Mouse (Mus musculus) intestine, postnatal 0 days (tissue): ENCODE data around the gene Defb10. TPM values are rescaled to one million over a fixed set of nuclear protein-coding genes. Genes with fewer than 3 reads are reported as not detected.
"Not testable (repeated sequence)": the region's sequence is repeated elsewhere in the genome, so short reads cannot be mapped to it uniquely, and the experiment has no call there.

Experiments
- ATAC-seq: fragments of 200-750 bp; cut with Nextera tagmentation; 2 replicates; pipeline ENCODE4 v1.8.0; 2017; ENCODE audit warnings: mild to moderate bottlenecking, moderate TSS enrichment, moderate library complexity
- H3K27ac ChIP-seq: fragments of 300-500 bp; sonication (generic); 2 replicates; pipeline ENCODE4 v1.5.1; 2014; ENCODE audit warnings: mild to moderate bottlenecking, low read depth, low read length, moderate library complexity
- H3K27me3 ChIP-seq: fragments of 300-500 bp; sonication (generic); replicated peaks from 2 replicates; pipeline ENCODE4 v1.6.1; 2014; ENCODE audit warnings: low read length, mixed read lengths; ENCODE audit not compliant: control insufficient read depth, insufficient read depth
- H3K36me3 ChIP-seq: fragments of 300-500 bp; sonication (generic); 2 replicates; pipeline ENCODE4 v1.6.1; 2014; ENCODE audit warnings: mild to moderate bottlenecking, moderate library complexity; ENCODE audit not compliant: control insufficient read depth, insufficient read depth
- H3K4me1 ChIP-seq: fragments of 300-500 bp; sonication (generic); replicated peaks from 2 replicates; pipeline ENCODE4 v1.6.1; 2014; ENCODE audit warnings: antibody characterized with exemption, low read length, mixed read lengths; ENCODE audit not compliant: control insufficient read depth, insufficient read depth
- H3K4me2 ChIP-seq: fragments of 300-500 bp; sonication (generic); replicated peaks from 2 replicates; pipeline ENCODE4 v1.6.1; 2014; ENCODE audit warnings: low read depth, mild to moderate bottlenecking, moderate library complexity
- H3K4me3 ChIP-seq: fragments of 300-500 bp; sonication (generic); 2 replicates; pipeline ENCODE4 v1.5.1; 2014; ENCODE audit warnings: low read depth, low read length
- H3K9ac ChIP-seq: fragments of 300-500 bp; sonication (generic); 2 replicates; pipeline ENCODE4 v1.6.1; 2014; ENCODE audit warnings: mild to moderate bottlenecking, low read depth, low read length
- H3K9me3 ChIP-seq: fragments of 300-500 bp; sonication (generic); 2 replicates; pipeline ENCODE4 v1.6.1; 2016; ENCODE audit warnings: mixed run types; ENCODE audit not compliant: control insufficient read depth
- WGBS: fragments of 180-500 bp; shearing (Covaris S2); extraction: QIAGEN DNeasy Blood & Tissue Kit; methylation state at CpG from one replicate; pipeline ENCODE4 v1.1.7; 2014; 5-methylcytosine and 5-hydroxymethylcytosine counted together
- polyA plus RNA-seq: library from polyadenylated mRNA; unstranded; fragments of >200 nt; fragmentation: Nextera tagmentation; extraction: Ambion mirVana; gene quantifications from 2 replicates; pipeline ENCODE4 v1.2.1, GENCODE M21; 2015

Gene Defb10
- polyA plus RNA-seq, result not detected in 2 replicates

GRCm38 (mm10) chr8:21858586-21858985, at the start of gene Defb10:
TSS of gene Defb10 (plus strand) at chr8:21858901.
- 57% methylated on average over 1 of the region's 1 CpGs for WGBS
- not testable (repeated sequence) for H3K4me2 ChIP-seq, H3K27ac ChIP-seq

GRCm38 (mm10) chr8:21885321-21885720, 26.6 kb downstream of the Defb10 start, which contains the start of gene Defb9:
TSS of gene Defb9 (minus strand) at chr8:21885421.
- not testable (repeated sequence) for H3K4me2 ChIP-seq, H3K36me3 ChIP-seq, H3K9ac ChIP-seq, H3K4me3 ChIP-seq, ATAC-seq, H3K27ac ChIP-seq, H3K4me1 ChIP-seq, H3K9me3 ChIP-seq, H3K27me3 ChIP-seq

More at GRCm38 (mm10) chr8:21858586-21858985, at the start of gene Defb10:
- not testable (repeated sequence) for H3K9me3 ChIP-seq, H3K9ac ChIP-seq, H3K4me3 ChIP-seq, ATAC-seq, H3K4me1 ChIP-seq, H3K36me3 ChIP-seq, H3K27me3 ChIP-seq

GRCm38 (mm10) chr8:21906290-21906689, 47.6 kb downstream of the Defb10 start, which contains the start of gene Defb11:
TSS of gene Defb11 (minus strand) at chr8:21906412.
- not testable (repeated sequence) for H3K4me3 ChIP-seq, H3K36me3 ChIP-seq, H3K4me1 ChIP-seq, H3K4me2 ChIP-seq, H3K27me3 ChIP-seq, H3K9me3 ChIP-seq, H3K27ac ChIP-seq, H3K9ac ChIP-seq, ATAC-seq

Other genes starting within 250 kb of the Defb10 start
- 0.76 and 0.99 TPM in 2 replicates for gene Defa26, start 240.7 kb upstream of the Defb10 start, polyA plus RNA-seq
- gene Defa17, start 203.1 kb upstream of the Defb10 start, polyA plus RNA-seq, result 298 and 318 TPM in 2 replicates
- gene Defa34, start 193.1 kb upstream of the Defb10 start, polyA plus RNA-seq, result not detected in 2 replicates
- gene AY761184, start 155.3 kb upstream of the Defb10 start, polyA plus RNA-seq, result 0.69 and 1.0 TPM in 2 replicates
- gene Defa24, start 124.4 kb upstream of the Defb10 start, polyA plus RNA-seq, result 749 and 750 TPM in 2 replicates
- not detected in 2 replicates for gene Defb50, start 35.4 kb upstream of the Defb10 start, polyA plus RNA-seq
- not detected in 2 replicates for gene Defb2, start 19.0 kb upstream of the Defb10 start, polyA plus RNA-seq
- not detected in 2 replicates for gene Defb9, start 26.5 kb downstream of the Defb10 start, polyA plus RNA-seq
- not detected in 2 replicates for gene Defb11, start 47.5 kb downstream of the Defb10 start, polyA plus RNA-seq
- not detected in 2 replicates for gene Defb15, start 73.8 kb downstream of the Defb10 start, polyA plus RNA-seq
- not detected in 2 replicates for gene Defb35, start 79.5 kb downstream of the Defb10 start, polyA plus RNA-seq
- not detected in 2 replicates for gene Defb13, start 87.9 kb downstream of the Defb10 start, polyA plus RNA-seq
- gene Fam90a1a, start 99.8 kb downstream of the Defb10 start, polyA plus RNA-seq, result not detected in 2 replicates
- gene Ccdc70, start 110.9 kb downstream of the Defb10 start, polyA plus RNA-seq, result not detected in 2 replicates
- gene Atp7b, start 201.4 kb downstream of the Defb10 start, polyA plus RNA-seq, result 3.0 and 3.9 TPM in 2 replicates
- gene Alg11, start 201.8 kb downstream of the Defb10 start, polyA plus RNA-seq, result 12.1 and 12.4 TPM in 2 replicates